Mouse (Mus musculus) adrenal gland, postnatal 36 days (tissue): ENCODE measurements around the gene Abcg4. TPM values are rescaled to one million over a fixed set of nuclear protein-coding genes. Genes with fewer than 3 reads are reported as not detected.
"Not testable (repeated sequence)": the region's sequence is repeated elsewhere in the genome, so short reads cannot be mapped to it uniquely, and the experiment has no call there.

Experiments
- DNase-seq, 2 experiments: peaks; one replicate each; pipeline ENCODE4 v3.0.0; 2021; ENCODE audit warnings: mixed read lengths in 1 of 2
- long read RNA-seq, 2 experiments: library from polyadenylated mRNA; stranded (forward); transcript quantifications; one replicate each; pipeline ENCODE4 v2.0.0; 2021; ENCODE audit warnings: borderline sequencing depth in 2 of 2
- total RNA-seq, 2 experiments: library from RNA; stranded (reverse); gene quantifications; 2 replicates each; pipeline ENCODE4 v1.2.3; 2021

The Abcg4 gene
- 10 to 100 TPM; 28.2 to 32.6 TPM for total RNA-seq
- long read RNA-seq, experiment 1, partial matches to known transcripts, result 8 of 17 reads
- long read RNA-seq, experiment 1, other reads (novel, unspliced or antisense), result 5 of 17 reads
- long read RNA-seq, experiment 2, transcript Abcg4-208 (15 exons, 3,999 nt), result major isoform, 5 of 8 reads
- long read RNA-seq, experiment 2, partial matches to known transcripts, result 1 of 8 reads
- long read RNA-seq, experiment 2, other reads (novel, unspliced or antisense), result 2 of 8 reads

- DNase-seq, result peak; percentile 64 to 78
These were observed at the start of gene Abcg4 for GRCm38 (mm10) chr9:44288076-44288958. Abcg4 (minus strand) TSS chr9:44288615.

- DNase-seq, result no peak
These were observed 49.2 kb upstream of the Abcg4 start for GRCm38 (mm10) chr9:44337436-44338169.

GRCm38 (mm10) chr9:44336964-44337363, 48.5 kb upstream of the Abcg4 start:
- no peak for DNase-seq

- DNase-seq, result not testable (repeated sequence)
These were observed 48.1 kb upstream of the Abcg4 start for GRCm38 (mm10) chr9:44336513-44336912.

- no peak for DNase-seq
These were observed 47.6 kb upstream of the Abcg4 start for GRCm38 (mm10) chr9:44336093-44336406.

GRCm38 (mm10) chr9:44335331-44336092, 47.1 kb upstream of the Abcg4 start:
- peak; percentile 54 to 56 for DNase-seq

- peak; percentile 96 to 97 for DNase-seq
These were observed 46.2 kb upstream of the Abcg4 start, which contains the start of gene H2afx for GRCm38 (mm10) chr9:44334396-44335330. H2afx (plus strand) TSS chr9:44334694.

- DNase-seq, result no peak
These were observed 44.7 kb upstream of the Abcg4 start for GRCm38 (mm10) chr9:44332918-44333638.

GRCm38 (mm10) chr9:44330736-44331135, 42.3 kb upstream of the Abcg4 start:
- DNase-seq, result no peak

GRCm38 (mm10) chr9:44327926-44328325, 39.5 kb upstream of the Abcg4 start:
- DNase-seq, result no peak

GRCm38 (mm10) chr9:44327064-44327711, 38.8 kb upstream of the Abcg4 start:
- peak; percentile 45 to 46 for DNase-seq

- peak; percentile 88 to 90 for DNase-seq
These were observed 38.1 kb upstream of the Abcg4 start for GRCm38 (mm10) chr9:44326371-44327063.

GRCm38 (mm10) chr9:44325768-44326370, 37.5 kb upstream of the Abcg4 start, which contains the start of gene Dpagt1:
Dpagt1 (plus strand) TSS chr9:44326019.
- no peak for DNase-seq

GRCm38 (mm10) chr9:44325032-44325767, 36.8 kb upstream of the Abcg4 start:
- not testable (repeated sequence) for DNase-seq

GRCm38 (mm10) chr9:44324147-44324546, 35.7 kb upstream of the Abcg4 start:
- DNase-seq, result peak; percentile 48 to 53

GRCm38 (mm10) chr9:44323656-44324055, 35.2 kb upstream of the Abcg4 start:
- not testable (repeated sequence) for DNase-seq

- no peak for DNase-seq
These were observed 32.4 kb upstream of the Abcg4 start for GRCm38 (mm10) chr9:44320799-44321133.
